Mouse (Mus musculus): ENCODE data around the gene Abcg5. TPM values are rescaled to one million over a fixed set of nuclear protein-coding genes. Genes with fewer than 3 reads are reported as not detected.

Abcg5 gene
- polyA plus RNA-seq, 1 experiment = not detected

DNA sequence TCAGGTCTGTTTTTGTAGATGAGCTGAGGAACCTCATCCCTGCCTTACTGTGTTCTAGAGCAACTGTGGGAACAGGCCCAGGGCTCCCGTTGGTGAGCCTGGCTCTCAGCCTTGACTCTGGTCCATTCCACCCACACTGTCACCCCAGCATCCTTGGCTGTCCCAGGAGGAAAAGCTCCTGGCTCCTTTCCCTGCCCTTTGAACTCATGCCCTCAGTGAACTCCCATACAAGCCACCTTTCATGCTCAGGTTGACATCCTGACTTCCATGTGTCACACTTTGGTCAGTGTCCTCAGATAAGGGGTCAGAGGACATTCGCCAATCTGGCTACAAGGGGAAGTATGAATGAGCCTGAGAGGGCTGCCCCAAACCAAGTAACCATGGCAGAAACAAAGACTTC is 10.9 kb upstream of the Abcg5 start:
- Histone ChIP-seq H3K9ac (ENCODE audit: low read depth, poor library complexity, severe bottlenecking) (no peak overlapping the region), H3K27me3 (ENCODE audit: control insufficient read depth, insufficient read depth, low read length, poor library complexity, severe bottlenecking) (no peaks in the 10 kb centered on the region), H3K4me1 (ENCODE audit: control insufficient read depth, insufficient read depth, low read length) (no peaks in the 10 kb centered on the region), H3K27ac (ENCODE audit: insufficient read depth, low read length) (no peak overlapping the region), H3K36me3 (ENCODE audit: control insufficient read depth, insufficient read depth, low read length, poor library complexity, severe bottlenecking) (no peaks in the 10 kb centered on the region), H3K4me3 (ENCODE audit: low read depth, low read length) (no peak overlapping the region), H3K9me3 (replicated peaks; ENCODE audit: control insufficient read depth, insufficient read depth, low read length, poor library complexity, severe bottlenecking) (no peaks in the 10 kb centered on the region)
- no peak for TF ChIP-seq POLR2A (IDR thresholded peaks at IDR 0.05; ENCODE audit: insufficient read depth, low read length)
- no peak for TF ChIP-seq EP300 (IDR thresholded peaks at IDR 0.05; ENCODE audit: insufficient read depth, low read depth, low read length)
- TF ChIP-seq CTCF (IDR thresholded peaks at IDR 0.05; ENCODE audit: low read depth, low read length) = no peak

DNA sequence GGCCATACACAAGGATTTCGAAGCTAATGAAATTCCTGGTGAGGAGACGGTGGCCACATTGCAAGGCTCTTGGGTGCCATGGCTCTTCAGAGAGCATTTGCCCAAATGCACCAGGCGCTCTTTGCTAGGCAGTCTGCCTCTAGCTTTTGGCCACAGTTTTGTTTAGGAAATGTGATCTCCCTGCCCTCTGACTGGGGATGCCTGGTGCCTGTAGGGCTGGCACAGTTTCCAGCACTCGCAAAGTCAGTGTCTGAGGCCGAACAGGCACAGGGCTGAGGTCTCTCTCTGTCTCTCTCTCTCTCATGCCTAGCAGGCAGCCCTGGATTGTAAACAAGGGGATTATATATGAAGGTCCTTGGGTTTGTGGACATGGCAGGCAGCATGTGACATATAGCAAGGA is 7.3 kb upstream of the Abcg5 start:
- H3K9me3 ChIP-seq (replicated peaks; ENCODE audit: control insufficient read depth, insufficient read depth, low read length, poor library complexity, severe bottlenecking) = no peaks in the 10 kb centered on the region
- no peak overlapping the region for H3K27ac ChIP-seq (ENCODE audit: insufficient read depth, low read length)
- no peak overlapping the region for H3K4me3 ChIP-seq (ENCODE audit: low read depth, low read length)

DNA sequence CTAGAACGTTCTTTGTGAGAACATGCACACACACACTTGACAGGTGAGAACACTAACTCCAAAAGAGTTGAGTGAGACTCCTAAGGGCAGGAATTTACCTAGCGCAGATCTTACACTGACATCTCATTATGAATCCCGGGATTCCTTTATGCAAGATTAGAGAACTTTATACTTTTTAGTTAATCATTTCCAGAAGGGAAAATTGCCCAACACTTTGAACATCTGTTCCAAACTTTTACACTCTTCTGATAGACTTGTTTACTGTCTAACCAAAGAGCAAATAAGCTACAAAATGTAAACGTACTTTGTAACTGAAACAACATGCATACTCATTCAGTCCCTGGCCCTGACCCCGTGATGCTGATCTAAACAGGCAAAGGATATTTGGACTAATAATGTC is 6.5 kb upstream of the Abcg5 start:
- Histone ChIP-seq H3K4me1 (ENCODE audit: control insufficient read depth, insufficient read depth, low read length) (no peaks in the 10 kb centered on the region), H3K9me3 (replicated peaks; ENCODE audit: control insufficient read depth, insufficient read depth, low read length, poor library complexity, severe bottlenecking) (no peaks in the 10 kb centered on the region), H3K36me3 (ENCODE audit: control insufficient read depth, insufficient read depth, low read length, poor library complexity, severe bottlenecking) (no peaks in the 10 kb centered on the region), H3K27ac (ENCODE audit: insufficient read depth, low read length) (no peak overlapping the region), H3K27me3 (ENCODE audit: control insufficient read depth, insufficient read depth, low read length, poor library complexity, severe bottlenecking) (no peaks in the 10 kb centered on the region), H3K4me3 (ENCODE audit: low read depth, low read length) (no peak overlapping the region), H3K9ac (ENCODE audit: low read depth, poor library complexity, severe bottlenecking) (no peak overlapping the region)
- TF ChIP-seq POLR2A (IDR thresholded peaks at IDR 0.05; ENCODE audit: insufficient read depth, low read length) (no peak), EP300 (IDR thresholded peaks at IDR 0.05; ENCODE audit: insufficient read depth, low read depth, low read length) (no peak), CTCF (IDR thresholded peaks at IDR 0.05; ENCODE audit: low read depth, low read length) (no peak)

More for the DNA sequence above, 7.3 kb upstream of the Abcg5 start:
- TF ChIP-seq CTCF (IDR thresholded peaks at IDR 0.05; ENCODE audit: low read depth, low read length) = no peak
- TF ChIP-seq EP300 (IDR thresholded peaks at IDR 0.05; ENCODE audit: insufficient read depth, low read depth, low read length) = no peak
- no peak for TF ChIP-seq POLR2A (IDR thresholded peaks at IDR 0.05; ENCODE audit: insufficient read depth, low read length)
- H3K9ac ChIP-seq (ENCODE audit: low read depth, poor library complexity, severe bottlenecking) = no peak overlapping the region
- no peaks in the 10 kb centered on the region for H3K27me3 ChIP-seq (ENCODE audit: control insufficient read depth, insufficient read depth, low read length, poor library complexity, severe bottlenecking)
- H3K36me3 ChIP-seq (ENCODE audit: control insufficient read depth, insufficient read depth, low read length, poor library complexity, severe bottlenecking) = no peaks in the 10 kb centered on the region
- H3K4me1 ChIP-seq (ENCODE audit: control insufficient read depth, insufficient read depth, low read length) = no peaks in the 10 kb centered on the region

DNA sequence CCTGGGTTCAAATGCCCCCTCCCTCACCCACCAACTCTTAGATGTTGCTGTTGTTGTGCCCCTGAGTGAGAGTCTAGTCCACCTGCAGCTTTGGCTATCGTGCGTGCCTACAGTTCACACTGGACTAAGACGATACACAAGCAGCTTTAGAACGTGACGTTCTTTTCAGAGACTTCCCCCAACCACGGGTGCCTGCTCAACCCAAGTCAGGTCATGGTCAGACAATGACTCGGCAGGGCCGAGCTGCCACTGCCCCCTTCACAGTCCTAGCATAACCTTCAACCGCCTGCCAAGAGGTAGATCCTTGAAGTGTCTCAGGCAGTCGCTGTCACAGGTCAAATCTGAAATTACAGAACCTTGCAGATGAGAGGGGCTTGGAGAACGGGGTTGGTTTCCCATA is 6.0 kb upstream of the Abcg5 start:
- TF ChIP-seq CTCF (IDR thresholded peaks at IDR 0.05; ENCODE audit: low read depth, low read length) (no peak), EP300 (IDR thresholded peaks at IDR 0.05; ENCODE audit: insufficient read depth, low read depth, low read length) (no peak), POLR2A (IDR thresholded peaks at IDR 0.05; ENCODE audit: insufficient read depth, low read length) (no peak)
- Histone ChIP-seq H3K4me1 (ENCODE audit: control insufficient read depth, insufficient read depth, low read length) (no peaks in the 10 kb centered on the region), H3K9ac (ENCODE audit: low read depth, poor library complexity, severe bottlenecking) (no peak overlapping the region), H3K36me3 (ENCODE audit: control insufficient read depth, insufficient read depth, low read length, poor library complexity, severe bottlenecking) (no peaks in the 10 kb centered on the region), H3K9me3 (replicated peaks; ENCODE audit: control insufficient read depth, insufficient read depth, low read length, poor library complexity, severe bottlenecking) (no peaks in the 10 kb centered on the region), H3K27ac (ENCODE audit: insufficient read depth, low read length) (no peak overlapping the region), H3K27me3 (ENCODE audit: control insufficient read depth, insufficient read depth, low read length, poor library complexity, severe bottlenecking) (no peaks in the 10 kb centered on the region), H3K4me3 (ENCODE audit: low read depth, low read length) (no peak overlapping the region)

DNA sequence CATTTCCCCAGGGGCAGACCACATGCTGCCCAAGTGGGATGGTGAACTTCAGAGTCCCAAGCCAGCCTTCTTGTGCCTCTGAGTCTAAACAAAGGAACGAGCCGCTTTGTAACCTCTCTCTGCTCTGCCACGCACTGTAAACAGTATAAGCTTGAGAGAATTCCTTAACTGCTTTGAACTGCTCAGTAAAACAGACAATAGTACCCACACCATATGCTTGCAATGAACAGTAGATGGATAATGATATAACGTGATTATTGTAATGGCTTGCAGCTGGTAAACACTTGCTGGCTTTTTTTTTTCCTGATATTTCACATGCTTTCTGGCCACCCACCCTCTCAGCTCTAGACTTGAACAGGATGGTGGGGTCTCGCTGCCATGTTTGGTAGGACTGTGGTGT is 5.2 kb upstream of the Abcg5 start:
- Histone ChIP-seq H3K27me3 (ENCODE audit: control insufficient read depth, insufficient read depth, low read length, poor library complexity, severe bottlenecking) (no peaks in the 10 kb centered on the region), H3K4me3 (ENCODE audit: low read depth, low read length) (no peak overlapping the region), H3K9me3 (replicated peaks; ENCODE audit: control insufficient read depth, insufficient read depth, low read length, poor library complexity, severe bottlenecking) (no peaks in the 10 kb centered on the region), H3K36me3 (ENCODE audit: control insufficient read depth, insufficient read depth, low read length, poor library complexity, severe bottlenecking) (no peaks in the 10 kb centered on the region), H3K4me1 (ENCODE audit: control insufficient read depth, insufficient read depth, low read length) (no peaks in the 10 kb centered on the region), H3K27ac (ENCODE audit: insufficient read depth, low read length) (no peak overlapping the region), H3K9ac (ENCODE audit: low read depth, poor library complexity, severe bottlenecking) (no peak overlapping the region)
- TF ChIP-seq EP300 (IDR thresholded peaks at IDR 0.05; ENCODE audit: insufficient read depth, low read depth, low read length) (no peak), CTCF (IDR thresholded peaks at IDR 0.05; ENCODE audit: low read depth, low read length) (no peak), POLR2A (IDR thresholded peaks at IDR 0.05; ENCODE audit: insufficient read depth, low read length) (no peak)

DNA sequence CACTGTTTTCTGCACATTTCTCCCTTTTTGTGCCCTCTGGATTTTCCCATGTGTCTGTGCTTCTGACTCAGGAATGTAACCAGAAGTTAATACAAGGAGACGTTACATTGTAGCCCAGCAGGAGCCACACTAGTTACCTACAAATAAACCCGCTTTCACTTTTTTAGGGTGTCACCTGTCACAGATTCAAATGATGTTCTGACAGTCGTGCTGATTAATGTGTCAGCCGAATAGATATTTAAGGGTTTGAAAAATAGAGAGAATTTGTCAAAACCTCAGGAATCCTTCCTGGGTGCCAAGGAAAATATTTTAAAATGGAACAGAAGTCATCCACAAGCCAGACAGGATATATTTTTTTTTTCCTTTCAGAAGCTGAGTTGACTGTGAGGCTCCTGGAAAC is 2.5 kb upstream of the Abcg5 start:
- no peak overlapping the region for H3K9ac ChIP-seq (ENCODE audit: low read depth, poor library complexity, severe bottlenecking)
- H3K4me3 ChIP-seq (ENCODE audit: low read depth, low read length) = no peak overlapping the region
- no peaks in the 10 kb centered on the region for H3K4me1 ChIP-seq (ENCODE audit: control insufficient read depth, insufficient read depth, low read length)
- TF ChIP-seq POLR2A (IDR thresholded peaks at IDR 0.05; ENCODE audit: insufficient read depth, low read length) = no peak
- TF ChIP-seq CTCF (IDR thresholded peaks at IDR 0.05; ENCODE audit: low read depth, low read length) = no peak
- no peak for TF ChIP-seq EP300 (IDR thresholded peaks at IDR 0.05; ENCODE audit: insufficient read depth, low read depth, low read length)
- no peaks in the 10 kb centered on the region for H3K9me3 ChIP-seq (replicated peaks; ENCODE audit: control insufficient read depth, insufficient read depth, low read length, poor library complexity, severe bottlenecking)
- H3K27ac ChIP-seq (ENCODE audit: insufficient read depth, low read length) = no peak overlapping the region
- no peaks in the 10 kb centered on the region for H3K36me3 ChIP-seq (ENCODE audit: control insufficient read depth, insufficient read depth, low read length, poor library complexity, severe bottlenecking)
- H3K27me3 ChIP-seq (ENCODE audit: control insufficient read depth, insufficient read depth, low read length, poor library complexity, severe bottlenecking) = no peaks in the 10 kb centered on the region
